Mouse (Mus musculus) forebrain, embryonic 15.5 days (tissue): ENCODE results near the gene Gm12166. TPM values are rescaled to one million over a fixed set of nuclear protein-coding genes. Genes with fewer than 3 reads are reported as not detected.
"Not testable (repeated sequence)": the region's sequence is repeated elsewhere in the genome, so short reads cannot be mapped to it uniquely, and the experiment has no call there.

Experiments
- ATAC-seq: fragments of 200-750 bp; cut with Nextera tagmentation; replicated peaks from 2 replicates; pipeline ENCODE4 v1.8.0; 2017; ENCODE audit warnings: mild to moderate bottlenecking, moderate TSS enrichment, moderate library complexity
- H3K27ac ChIP-seq: fragments of 300-500 bp; sonication (generic); replicated peaks from 2 replicates; pipeline ENCODE4 v1.5.1; 2015; ENCODE audit warnings: mild to moderate bottlenecking, inconsistent platforms
- H3K27me3 ChIP-seq: fragments of 300-500 bp; sonication (generic); 2 replicates; pipeline ENCODE4 v1.6.1; 2015; ENCODE audit warnings: inconsistent platforms
- H3K36me3 ChIP-seq: fragments of 300-500 bp; sonication (generic); 2 replicates; pipeline ENCODE4 v1.6.1; 2015; ENCODE audit warnings: mild to moderate bottlenecking, inconsistent platforms
- H3K4me1 ChIP-seq: fragments of 300-500 bp; sonication (generic); 2 replicates; pipeline ENCODE4 v1.6.1; 2015; ENCODE audit warnings: inconsistent platforms
- H3K4me2 ChIP-seq: fragments of 300-500 bp; sonication (generic); replicated peaks from 2 replicates; pipeline ENCODE4 v1.6.1; 2015; ENCODE audit warnings: mild to moderate bottlenecking, inconsistent platforms
- H3K4me3 ChIP-seq: fragments of 300-500 bp; sonication (generic); 2 replicates; pipeline ENCODE4 v1.5.1; 2015; ENCODE audit warnings: mild to moderate bottlenecking, inconsistent platforms
- H3K9ac ChIP-seq: fragments of 300-500 bp; sonication (generic); replicated peaks from 2 replicates; pipeline ENCODE4 v1.6.1; 2015; ENCODE audit warnings: mild to moderate bottlenecking, inconsistent platforms
- H3K9me3 ChIP-seq: fragments of 300-500 bp; sonication (generic); 2 replicates; pipeline ENCODE4 v1.6.1; 2016; ENCODE audit warnings: inconsistent platforms
- WGBS: fragments of 180-500 bp; shearing (Covaris S2); methylation state at CpG from one replicate; pipeline ENCODE4 v1.1.7; 2015; ENCODE audit warnings: mixed read lengths; 5-methylcytosine and 5-hydroxymethylcytosine counted together
- polyA plus RNA-seq: library from polyadenylated mRNA; unstranded; fragments of >200 nt; fragmentation: Nextera tagmentation; extraction: Ambion mirVana; gene quantifications from 2 replicates; pipeline ENCODE4 v1.2.1, GENCODE M21; 2015

The Gm12166 gene
- 5.3 and 6.5 TPM in 2 replicates for polyA plus RNA-seq

GRCm38 (mm10) chr11:46052105-46052659 lies at the start of gene Gm12166:
Gm12166 (minus strand) TSS chr11:46052321.
- not testable (repeated sequence) for H3K9me3 ChIP-seq, H3K36me3 ChIP-seq, H3K27ac ChIP-seq, H3K9ac ChIP-seq, H3K27me3 ChIP-seq, H3K4me2 ChIP-seq, H3K4me1 ChIP-seq, ATAC-seq, H3K4me3 ChIP-seq
- WGBS, result 28% methylated on average over 19 of the region's 19 CpGs

GRCm38 (mm10) chr11:46097062-46097461 lies 44.9 kb upstream of the Gm12166 start:
- no peak overlapping the region for H3K4me2 ChIP-seq
- no peaks in the 10 kb centered on the region for H3K4me1 ChIP-seq
- peaks cover 15% of the 10 kb centered on the region for H3K36me3 ChIP-seq
- H3K27me3 ChIP-seq, result no peaks in the 10 kb centered on the region
- 87% methylated on average over 3 of the region's 3 CpGs for WGBS
- ATAC-seq, result no peak
- no peak overlapping the region for H3K9ac ChIP-seq
- no peaks in the 10 kb centered on the region for H3K9me3 ChIP-seq
- no peak overlapping the region for H3K27ac ChIP-seq
- no peak overlapping the region for H3K4me3 ChIP-seq

- Histone ChIP-seq H3K9ac (no peak overlapping the region), H3K27me3 (no peaks in the 10 kb centered on the region), H3K9me3 (no peaks in the 10 kb centered on the region), H3K4me3 (no peak overlapping the region), H3K4me2 (no peak overlapping the region), H3K4me1 (no peaks in the 10 kb centered on the region), H3K27ac (no peak overlapping the region), H3K36me3 (peaks cover 15% of the 10 kb centered on the region)
- no peak for ATAC-seq
- WGBS, result 96% methylated on average over 6 of the region's 6 CpGs
Measured at GRCm38 (mm10) chr11:46096265-46096649, 44.1 kb upstream of the Gm12166 start.

- no peak overlapping the region for H3K9ac ChIP-seq
Measured at GRCm38 (mm10) chr11:46095477-46096264, 43.5 kb upstream of the Gm12166 start.

GRCm38 (mm10) chr11:46092121-46092520 lies 40.0 kb upstream of the Gm12166 start:
- no peak overlapping the region for H3K4me2 ChIP-seq
- no peaks in the 10 kb centered on the region for H3K4me1 ChIP-seq
- H3K9me3 ChIP-seq, result no peaks in the 10 kb centered on the region
- H3K9ac ChIP-seq, result no peak overlapping the region
- no peak overlapping the region for H3K27ac ChIP-seq
- ATAC-seq, result no peak
- H3K27me3 ChIP-seq, result no peaks in the 10 kb centered on the region
- H3K36me3 ChIP-seq, result peaks cover 5% of the 10 kb centered on the region; the same call in 1 of the 2 replicates
- H3K4me3 ChIP-seq, result no peak overlapping the region
- WGBS, result 82% methylated on average over 4 of the region's 4 CpGs

More at GRCm38 (mm10) chr11:46095477-46096264, 43.5 kb upstream of the Gm12166 start:
- H3K27ac ChIP-seq, result no peak overlapping the region
- H3K36me3 ChIP-seq, result peaks cover 15% of the 10 kb centered on the region
- no peaks in the 10 kb centered on the region for H3K9me3 ChIP-seq
- 75% methylated on average over 9 of the region's 9 CpGs for WGBS
- H3K4me2 ChIP-seq, result no peak overlapping the region
- no peaks in the 10 kb centered on the region for H3K27me3 ChIP-seq
- H3K4me1 ChIP-seq, result no peaks in the 10 kb centered on the region
- no peak overlapping the region for H3K4me3 ChIP-seq
- ATAC-seq, result no peak

- peaks cover 5% of the 10 kb centered on the region; the same call in 1 of the 2 replicates for H3K36me3 ChIP-seq
- H3K27ac ChIP-seq, result no peak overlapping the region
- H3K27me3 ChIP-seq, result no peaks in the 10 kb centered on the region
- 48% methylated on average over 10 of the region's 10 CpGs for WGBS
- H3K4me2 ChIP-seq, result no peak overlapping the region
- no peak overlapping the region for H3K9ac ChIP-seq
- H3K4me3 ChIP-seq, result no peak overlapping the region
- ATAC-seq, result no peak
- H3K9me3 ChIP-seq, result no peaks in the 10 kb centered on the region
- no peaks in the 10 kb centered on the region for H3K4me1 ChIP-seq
Measured at GRCm38 (mm10) chr11:46090951-46091667, 39.0 kb upstream of the Gm12166 start.

- Histone ChIP-seq H3K9me3 (no peaks in the 10 kb centered on the region), H3K27ac (no peak overlapping the region), H3K27me3 (no peaks in the 10 kb centered on the region), H3K4me2 (no peak overlapping the region), H3K9ac (no peak overlapping the region), H3K4me3 (no peak overlapping the region), H3K36me3 (0 out of 2 replicates have a peak, but pooled peaks cover 5% of the 10 kb centered on the region), H3K4me1 (no peaks in the 10 kb centered on the region)
- no peak for ATAC-seq
- 89% methylated on average over 10 of the region's 10 CpGs for WGBS
Measured at GRCm38 (mm10) chr11:46090036-46090725, 38.1 kb upstream of the Gm12166 start.

- Histone ChIP-seq H3K4me1 (no peaks in the 10 kb centered on the region), H3K9me3 (no peaks in the 10 kb centered on the region), H3K36me3 (no peaks in the 10 kb centered on the region), H3K27me3 (no peaks in the 10 kb centered on the region), H3K9ac (no peak overlapping the region), H3K27ac (no peak overlapping the region), H3K4me3 (no peak overlapping the region), H3K4me2 (no peak overlapping the region)
- WGBS, result 86% methylated on average over 4 of the region's 4 CpGs
- ATAC-seq, result no peak
Measured at GRCm38 (mm10) chr11:46089081-46089713, 37.1 kb upstream of the Gm12166 start.

- no peaks in the 10 kb centered on the region for H3K4me1 ChIP-seq
- no peaks in the 10 kb centered on the region for H3K36me3 ChIP-seq
- ATAC-seq, result no peak
- no peak overlapping the region for H3K9ac ChIP-seq
- no peaks in the 10 kb centered on the region for H3K27me3 ChIP-seq
- H3K27ac ChIP-seq, result no peak overlapping the region
- H3K9me3 ChIP-seq, result no peaks in the 10 kb centered on the region
- H3K4me3 ChIP-seq, result no peak overlapping the region
- WGBS, result 86% methylated on average over 3 of the region's 3 CpGs
- H3K4me2 ChIP-seq, result no peak overlapping the region
Measured at GRCm38 (mm10) chr11:46086446-46086845, 34.3 kb upstream of the Gm12166 start.

- Histone ChIP-seq H3K36me3 (no peaks in the 10 kb centered on the region), H3K27ac (no peak overlapping the region), H3K4me2 (no peak overlapping the region), H3K9me3 (no peaks in the 10 kb centered on the region), H3K9ac (no peak overlapping the region), H3K27me3 (no peaks in the 10 kb centered on the region), H3K4me3 (no peak overlapping the region), H3K4me1 (no peaks in the 10 kb centered on the region)
- no peak for ATAC-seq
- WGBS, result 95% methylated on average over 10 of the region's 10 CpGs
Measured at GRCm38 (mm10) chr11:46085398-46086163, 33.5 kb upstream of the Gm12166 start.

- no peak for ATAC-seq
- H3K27me3 ChIP-seq, result no peaks in the 10 kb centered on the region
- WGBS, result 65% methylated on average over 3 of the region's 3 CpGs
Measured at GRCm38 (mm10) chr11:46084568-46084967, 32.4 kb upstream of the Gm12166 start.

More at GRCm38 (mm10) chr11:46084568-46084967, 32.4 kb upstream of the Gm12166 start:
- Histone ChIP-seq H3K36me3 (no peaks in the 10 kb centered on the region), H3K9ac (no peak overlapping the region), H3K4me1 (no peaks in the 10 kb centered on the region), H3K4me3 (no peak overlapping the region), H3K9me3 (no peaks in the 10 kb centered on the region), H3K27ac (no peak overlapping the region), H3K4me2 (no peak overlapping the region)
